Mouse (Mus musculus) midbrain, embryonic 12.5 days (tissue): ENCODE measurements around the gene Ntn1. TPM values are rescaled to one million over a fixed set of nuclear protein-coding genes. Genes with fewer than 3 reads are reported as not detected.

Experiments
- ATAC-seq: fragments of 200-750 bp; cut with Nextera tagmentation; 2 replicates; pipeline ENCODE4 v1.8.0; 2017; ENCODE audit warnings: low read depth, moderate TSS enrichment, moderate library complexity; ENCODE audit not compliant: low FRiP score
- H3K27ac ChIP-seq: fragments of 300-500 bp; sonication (generic); replicated peaks from 2 replicates; pipeline ENCODE4 v1.5.1; 2016; ENCODE audit warnings: mild to moderate bottlenecking
- H3K27me3 ChIP-seq: fragments of 300-500 bp; sonication (generic); 2 replicates; pipeline ENCODE4 v1.6.1; 2016; ENCODE audit warnings: mild to moderate bottlenecking
- H3K36me3 ChIP-seq: fragments of 300-500 bp; sonication (generic); 2 replicates; pipeline ENCODE4 v1.6.1; 2016
- H3K4me1 ChIP-seq: fragments of 300-500 bp; sonication (generic); 2 replicates; pipeline ENCODE4 v1.6.1; 2016
- H3K4me2 ChIP-seq: fragments of 300-500 bp; sonication (generic); replicated peaks from 2 replicates; pipeline ENCODE4 v1.6.1; 2016; ENCODE audit warnings: mild to moderate bottlenecking, moderate library complexity
- H3K4me3 ChIP-seq: fragments of 300-500 bp; sonication (generic); 2 replicates; pipeline ENCODE4 v1.5.1; 2016; ENCODE audit warnings: mild to moderate bottlenecking
- H3K9ac ChIP-seq: fragments of 300-500 bp; sonication (generic); replicated peaks from 2 replicates; pipeline ENCODE4 v1.6.1; 2016; ENCODE audit warnings: mild to moderate bottlenecking, moderate library complexity
- H3K9me3 ChIP-seq: fragments of 300-500 bp; sonication (generic); 2 replicates; pipeline ENCODE4 v1.6.1; 2016; ENCODE audit warnings: mild to moderate bottlenecking
- WGBS: fragments of 180-500 bp; shearing (Covaris S2); methylation state at CpG from one replicate; pipeline ENCODE4 v1.1.7; 2016; 5-methylcytosine and 5-hydroxymethylcytosine counted together
- polyA plus RNA-seq: library from polyadenylated mRNA; unstranded; fragments of >200 nt; fragmentation: Nextera tagmentation; extraction: Ambion mirVana; gene quantifications from 2 replicates; pipeline ENCODE4 v1.2.1, GENCODE M21; 2016

Ntn1 gene
- polyA plus RNA-seq, 1 experiment from 2014 or later: 34.6 TPM

GRCm38 (mm10) chr11:68188695-68189201 is 211.9 kb downstream of the Ntn1 start:
- no peak for ATAC-seq
- Histone ChIP-seq H3K36me3 (no peaks in the 10 kb centered on the region), H3K4me3 (no peak overlapping the region), H3K9me3 (no peaks in the 10 kb centered on the region), H3K27me3 (peaks cover 5% of the 10 kb centered on the region; the same call in 1 of the 2 replicates), H3K9ac (no peak overlapping the region), H3K4me1 (peaks cover 9% of the 10 kb centered on the region), H3K27ac (no peak overlapping the region), H3K4me2 (no peak overlapping the region)
- 80% methylated on average over 12 of the region's 12 CpGs for WGBS

- 77% methylated on average over 8 of the region's 8 CpGs for WGBS
- Histone ChIP-seq H3K4me3 (no peak overlapping the region), H3K4me1 (peaks cover 9% of the 10 kb centered on the region), H3K4me2 (no peak overlapping the region), H3K9ac (no peak overlapping the region), H3K27ac (no peak overlapping the region), H3K9me3 (no peaks in the 10 kb centered on the region), H3K27me3 (no peaks in the 10 kb centered on the region), H3K36me3 (no peaks in the 10 kb centered on the region)
- ATAC-seq: no peak
These were observed 213.4 kb downstream of the Ntn1 start for GRCm38 (mm10) chr11:68187242-68187641.

- no peak overlapping the region for H3K27ac ChIP-seq
- no peak for ATAC-seq
- no peak overlapping the region for H3K4me3 ChIP-seq
- no peak overlapping the region for H3K9ac ChIP-seq
- no peak overlapping the region for H3K4me2 ChIP-seq
- no peaks in the 10 kb centered on the region for H3K9me3 ChIP-seq
- WGBS: 89% methylated on average over 3 of the region's 3 CpGs
- no peaks in the 10 kb centered on the region for H3K36me3 ChIP-seq
- H3K4me1 ChIP-seq: peaks cover 9% of the 10 kb centered on the region
- no peaks in the 10 kb centered on the region for H3K27me3 ChIP-seq
These were observed 215.0 kb downstream of the Ntn1 start for GRCm38 (mm10) chr11:68185647-68186046.

- WGBS: 80% methylated on average over 7 of the region's 7 CpGs
- Histone ChIP-seq H3K4me2 (no peak overlapping the region), H3K27ac (no peak overlapping the region), H3K36me3 (no peaks in the 10 kb centered on the region), H3K4me3 (no peak overlapping the region), H3K9me3 (no peaks in the 10 kb centered on the region), H3K9ac (no peak overlapping the region), H3K27me3 (no peaks in the 10 kb centered on the region; the same call in 1 of the 2 replicates), H3K4me1 (peaks cover 7% of the 10 kb centered on the region)
- ATAC-seq: no peak
These were observed 223.2 kb downstream of the Ntn1 start for GRCm38 (mm10) chr11:68177415-68177814.

- Histone ChIP-seq H3K4me3 (no peak overlapping the region), H3K9ac (no peak overlapping the region), H3K27ac (no peak overlapping the region), H3K36me3 (no peaks in the 10 kb centered on the region), H3K9me3 (no peaks in the 10 kb centered on the region), H3K27me3 (no peaks in the 10 kb centered on the region; the same call in 1 of the 2 replicates), H3K4me1 (peaks cover 7% of the 10 kb centered on the region), H3K4me2 (no peak overlapping the region)
- no peak for ATAC-seq
- WGBS: 80% methylated on average over 4 of the region's 4 CpGs
These were observed 224.1 kb downstream of the Ntn1 start for GRCm38 (mm10) chr11:68176550-68176949.

GRCm38 (mm10) chr11:68172648-68173045 is 228.0 kb downstream of the Ntn1 start:
- Histone ChIP-seq H3K27ac (no peak overlapping the region), H3K4me1 (peaks cover 3% of the 10 kb centered on the region), H3K9me3 (no peaks in the 10 kb centered on the region), H3K4me3 (no peak overlapping the region), H3K9ac (no peak overlapping the region), H3K27me3 (peaks cover 4% of the 10 kb centered on the region; the same call in 1 of the 2 replicates), H3K4me2 (no peak overlapping the region), H3K36me3 (no peaks in the 10 kb centered on the region)
- 73% methylated on average over 4 of the region's 4 CpGs for WGBS
- no peak for ATAC-seq

GRCm38 (mm10) chr11:68171973-68172647 is 228.5 kb downstream of the Ntn1 start:
- H3K27me3 ChIP-seq: peaks cover 4% of the 10 kb centered on the region; the same call in 1 of the 2 replicates
- no peak overlapping the region for H3K4me3 ChIP-seq
- 89% methylated on average over 7 of the region's 7 CpGs for WGBS
- no peak overlapping the region for H3K4me2 ChIP-seq
- no peak for ATAC-seq
- no peaks in the 10 kb centered on the region for H3K9me3 ChIP-seq
- H3K36me3 ChIP-seq: no peaks in the 10 kb centered on the region
- no peak overlapping the region for H3K9ac ChIP-seq
- H3K4me1 ChIP-seq: no peaks in the 10 kb centered on the region; the same call in 1 of the 2 replicates
- no peak overlapping the region for H3K27ac ChIP-seq

GRCm38 (mm10) chr11:68168427-68168826 is 232.2 kb downstream of the Ntn1 start:
- WGBS: 86% methylated on average over 4 of the region's 4 CpGs
- no peak for ATAC-seq

GRCm38 (mm10) chr11:68164408-68164807 is 236.2 kb downstream of the Ntn1 start:
- Histone ChIP-seq H3K9me3 (peaks cover 7% of the 10 kb centered on the region; the same call in 1 of the 2 replicates), H3K4me1 (peaks cover 13% of the 10 kb centered on the region), H3K4me2 (no peak overlapping the region), H3K4me3 (no peak overlapping the region), H3K27ac (no peak overlapping the region), H3K36me3 (no peaks in the 10 kb centered on the region), H3K9ac (no peak overlapping the region), H3K27me3 (0 out of 2 replicates have a peak, but pooled peaks cover 6% of the 10 kb centered on the region)
- ATAC-seq: no peak
- 89% methylated on average over 5 of the region's 5 CpGs for WGBS

More at GRCm38 (mm10) chr11:68168427-68168826, 232.2 kb downstream of the Ntn1 start:
- Histone ChIP-seq H3K36me3 (no peaks in the 10 kb centered on the region), H3K9ac (no peak overlapping the region), H3K9me3 (no peaks in the 10 kb centered on the region), H3K27me3 (peaks cover 6% of the 10 kb centered on the region; the same call in 1 of the 2 replicates), H3K4me1 (0 out of 2 replicates have a peak, but pooled peaks cover 6% of the 10 kb centered on the region), H3K4me3 (no peak overlapping the region), H3K4me2 (no peak overlapping the region), H3K27ac (no peak overlapping the region)

- Histone ChIP-seq H3K4me3 (no peak overlapping the region), H3K36me3 (no peaks in the 10 kb centered on the region), H3K9me3 (peaks cover 7% of the 10 kb centered on the region; the same call in 1 of the 2 replicates), H3K27ac (peak overlapping the region; percentile 60), H3K9ac (no peak overlapping the region), H3K4me1 (peaks cover 13% of the 10 kb centered on the region), H3K27me3 (peaks cover 14% of the 10 kb centered on the region; the same call in 1 of the 2 replicates), H3K4me2 (no peak overlapping the region)
- ATAC-seq: peak; percentile 52; the same call in 1 of the 2 replicates
- 43% methylated on average over 4 of the region's 4 CpGs for WGBS
These were observed 240.8 kb downstream of the Ntn1 start for GRCm38 (mm10) chr11:68159867-68160266.
